Mouse (Mus musculus) heart, embryonic 14.5 days (tissue): ENCODE data around the gene Crygd. TPM values are rescaled to one million over a fixed set of nuclear protein-coding genes. Genes with fewer than 3 reads are reported as not detected.

Source experiments
- ATAC-seq: fragments of 200-750 bp; cut with Nextera tagmentation; 2 replicates; pipeline ENCODE4 v1.8.0; 2017; ENCODE audit warnings: low read depth, moderate TSS enrichment; ENCODE audit not compliant: insufficient number of reproducible peaks, insufficient read depth, low FRiP score
- H3K27ac ChIP-seq, 2 experiments: fragments of 200-500 bp in 1 of 2; fragments of 300-500 bp in 1 of 2; sonication (generic) in 1 of 2; replicated peaks in 1 of 2; 2 replicates each; pipeline ENCODE4 v1.5.1; 2012 to 2014; ENCODE audit warnings: low read depth in 2 of 2, low read length in 2 of 2, control low read depth in 1 of 2, mild to moderate bottlenecking in 1 of 2, mixed read lengths in 1 of 2; ENCODE audit not compliant: control insufficient read depth in 1 of 2, insufficient read depth in 1 of 2
- H3K27me3 ChIP-seq: fragments of 300-500 bp; sonication (generic); 2 replicates; pipeline ENCODE4 v1.6.1; 2014; ENCODE audit warnings: mild to moderate bottlenecking, low read length, control low read depth; ENCODE audit not compliant: control insufficient read depth, insufficient read depth
- H3K36me3 ChIP-seq: fragments of 300-500 bp; sonication (generic); 2 replicates; pipeline ENCODE4 v1.6.1; 2014; ENCODE audit warnings: mild to moderate bottlenecking, control low read depth, low read length, mixed read lengths; ENCODE audit not compliant: control insufficient read depth, insufficient read depth
- H3K4me1 ChIP-seq, 2 experiments: fragments of 200-500 bp in 1 of 2; fragments of 300-500 bp in 1 of 2; sonication (generic) in 1 of 2; 2 replicates each; pipeline ENCODE4 v1.6.1; 2012 to 2014; ENCODE audit warnings: low read length in 2 of 2, control low read depth in 1 of 2, mixed read lengths in 1 of 2; ENCODE audit not compliant: control insufficient read depth in 2 of 2, insufficient read depth in 2 of 2
- H3K4me2 ChIP-seq: fragments of 300-500 bp; sonication (generic); 2 replicates; pipeline ENCODE4 v1.6.1; 2014; ENCODE audit warnings: mild to moderate bottlenecking, low read length
- H3K4me3 ChIP-seq, 2 experiments: fragments of 200-500 bp in 1 of 2; fragments of 300-500 bp in 1 of 2; sonication (generic) in 1 of 2; 2 replicates each; pipeline ENCODE4 v1.5.1; 2012 to 2014; ENCODE audit warnings: low read length in 2 of 2, mild to moderate bottlenecking in 2 of 2, control low read depth in 1 of 2, low read depth in 1 of 2, moderate library complexity in 1 of 2; ENCODE audit not compliant: control insufficient read depth in 1 of 2, insufficient read depth in 1 of 2
- H3K9ac ChIP-seq: fragments of 300-500 bp; sonication (generic); 2 replicates; pipeline ENCODE4 v1.6.1; 2014; ENCODE audit warnings: mild to moderate bottlenecking, low read length
- H3K9me3 ChIP-seq: fragments of 300-500 bp; sonication (generic); 2 replicates; pipeline ENCODE4 v1.6.1; 2016; ENCODE audit warnings: low read length, control low read depth; ENCODE audit not compliant: control insufficient read depth
- WGBS: fragments of 180-500 bp; shearing (Covaris S2); extraction: QIAGEN DNeasy Blood & Tissue Kit; methylation state at CpG from one replicate; pipeline ENCODE4 v1.1.7; 2014; 5-methylcytosine and 5-hydroxymethylcytosine counted together
- polyA plus RNA-seq: library from polyadenylated mRNA; unstranded; fragments of >200 nt; fragmentation: Nextera tagmentation; extraction: Ambion mirVana; gene quantifications from 2 replicates; pipeline ENCODE4 v1.2.1, GENCODE M21; 2014

The Crygd gene
- polyA plus RNA-seq, 1 experiment from 2014 or later, result not detected

GRCm38 (mm10) chr1:65041837-65042236 lies 21.4 kb downstream of the Crygd start:
- H3K9ac ChIP-seq, result no peak overlapping the region
- no peak overlapping the region for H3K4me2 ChIP-seq
- no peak overlapping the region for H3K4me3 ChIP-seq
- ATAC-seq, result no peak
- no peaks in the 10 kb centered on the region for H3K9me3 ChIP-seq
- H3K4me1 ChIP-seq, result no peaks in the 10 kb centered on the region; a peak in 1 of 4 replicates
- WGBS, result 84% methylated on average over 3 of the region's 3 CpGs
- no peaks in the 10 kb centered on the region for H3K36me3 ChIP-seq
- H3K27me3 ChIP-seq, result no peaks in the 10 kb centered on the region
- H3K27ac ChIP-seq, result no peak overlapping the region

GRCm38 (mm10) chr1:65040806-65041205 lies 22.4 kb downstream of the Crygd start:
- Histone ChIP-seq H3K4me2 (no peak overlapping the region), H3K27me3 (no peaks in the 10 kb centered on the region), H3K27ac (no peak overlapping the region), H3K36me3 (no peaks in the 10 kb centered on the region), H3K4me1 (no peaks in the 10 kb centered on the region; a peak in 1 of 4 replicates), H3K9me3 (no peaks in the 10 kb centered on the region), H3K4me3 (no peak overlapping the region), H3K9ac (no peak overlapping the region)
- no peak for ATAC-seq
- 71% methylated on average over 6 of the region's 6 CpGs for WGBS

- no peaks in the 10 kb centered on the region for H3K27me3 ChIP-seq
- H3K9ac ChIP-seq, result no peak overlapping the region
- ATAC-seq, result no peak
- WGBS, result 80% methylated on average over 3 of the region's 3 CpGs
- no peaks in the 10 kb centered on the region for H3K36me3 ChIP-seq
- H3K4me3 ChIP-seq, result no peak overlapping the region
- H3K4me1 ChIP-seq, result no peaks in the 10 kb centered on the region; a peak in 1 of 4 replicates
- H3K9me3 ChIP-seq, result no peaks in the 10 kb centered on the region
- H3K27ac ChIP-seq, result no peak overlapping the region
- no peak overlapping the region for H3K4me2 ChIP-seq
Observed at GRCm38 (mm10) chr1:65039679-65040078, 23.6 kb downstream of the Crygd start.

- Histone ChIP-seq H3K36me3 (no peaks in the 10 kb centered on the region), H3K4me2 (no peak overlapping the region), H3K27ac (no peak overlapping the region), H3K4me1 (no peaks in the 10 kb centered on the region; a peak in 1 of 4 replicates), H3K9ac (no peak overlapping the region), H3K27me3 (no peaks in the 10 kb centered on the region), H3K9me3 (no peaks in the 10 kb centered on the region), H3K4me3 (no peak overlapping the region)
- 57% methylated on average over 2 of the region's 2 CpGs for WGBS
- no peak for ATAC-seq
Observed at GRCm38 (mm10) chr1:65037542-65037941, 25.7 kb downstream of the Crygd start.

- ATAC-seq, result no peak
- Histone ChIP-seq H3K4me2 (no peak overlapping the region), H3K9me3 (no peaks in the 10 kb centered on the region), H3K36me3 (no peaks in the 10 kb centered on the region), H3K9ac (no peak overlapping the region), H3K4me1 (no peaks in the 10 kb centered on the region), H3K27me3 (no peaks in the 10 kb centered on the region), H3K27ac (no peak overlapping the region), H3K4me3 (no peak overlapping the region)
- WGBS, result 34% methylated on average over 3 of the region's 3 CpGs
Observed at GRCm38 (mm10) chr1:65035513-65035912, 27.7 kb downstream of the Crygd start.

- no peak for ATAC-seq
- H3K4me2 ChIP-seq, result no peak within 1 kb of the TSS
- no peaks in the 10 kb centered on the region; a peak in 1 of 4 replicates for H3K4me1 ChIP-seq
- H3K4me3 ChIP-seq, result no peak within 1 kb of the TSS
- H3K36me3 ChIP-seq, result no peaks in the 10 kb centered on the region
- no peak within 1 kb of the TSS for H3K9ac ChIP-seq
- H3K27me3 ChIP-seq, result no peaks in the 10 kb centered on the region
- no peak within 1 kb of the TSS for H3K27ac ChIP-seq
- no peaks in the 10 kb centered on the region for H3K9me3 ChIP-seq
Observed at GRCm38 (mm10) chr1:65032641-65033040, 30.6 kb downstream of the Crygd start, which contains the start of gene Akr1cl. Gene Akr1cl (minus strand): TSS chr1:65032759.

GRCm38 (mm10) chr1:65028206-65028605 lies 35.0 kb downstream of the Crygd start:
- 61% methylated on average over 9 of the region's 9 CpGs for WGBS
- H3K4me2 ChIP-seq, result no peak overlapping the region

GRCm38 (mm10) chr1:65012726-65013125 lies 50.5 kb downstream of the Crygd start:
- ATAC-seq, result no peak
- Histone ChIP-seq H3K9me3 (no peaks in the 10 kb centered on the region), H3K27ac (no peak overlapping the region), H3K9ac (no peak overlapping the region), H3K36me3 (no peaks in the 10 kb centered on the region), H3K27me3 (no peaks in the 10 kb centered on the region), H3K4me2 (no peak overlapping the region), H3K4me3 (no peak overlapping the region), H3K4me1 (no peaks in the 10 kb centered on the region)
- 86% methylated on average over 4 of the region's 4 CpGs for WGBS

More at GRCm38 (mm10) chr1:65028206-65028605, 35.0 kb downstream of the Crygd start:
- H3K9ac ChIP-seq, result no peak overlapping the region
- no peaks in the 10 kb centered on the region for H3K9me3 ChIP-seq
- no peaks in the 10 kb centered on the region; a peak in 1 of 4 replicates for H3K4me1 ChIP-seq
- no peaks in the 10 kb centered on the region for H3K36me3 ChIP-seq
- no peak overlapping the region for H3K27ac ChIP-seq
- H3K27me3 ChIP-seq, result no peaks in the 10 kb centered on the region
- no peak for ATAC-seq
- no peak overlapping the region for H3K4me3 ChIP-seq
